Mouse (Mus musculus) spleen, adult 2 months (tissue): Measurements from ENCODE around the gene Ddx19b. TPM values are rescaled to one million over a fixed set of nuclear protein-coding genes. Genes with fewer than 3 reads are reported as not detected.
"Not testable (repeated sequence)": the region's sequence is repeated elsewhere in the genome, so short reads cannot be mapped to it uniquely, and the experiment has no call there.

Experiments used
- DNase-seq, 2 experiments: peaks; one replicate each; pipeline versions ENCODE4 v3.0.0 to v3.0.0-alpha.2; 2012 to 2021; ENCODE audit warnings: low spot score in 2 of 2, low read depth in 1 of 2
- H3K27ac ChIP-seq: fragments of 200-500 bp; 2 replicates; pipeline ENCODE4 v1.5.1; 2012; ENCODE audit warnings: low read length, inconsistent platforms; ENCODE audit not compliant: insufficient read depth
- H3K27me3 ChIP-seq: fragments of 200-500 bp; 2 replicates; pipeline ENCODE4 v1.6.1; 2012; ENCODE audit warnings: mild to moderate bottlenecking, moderate library complexity, low read length, inconsistent platforms; ENCODE audit not compliant: control insufficient read depth, insufficient read depth
- H3K36me3 ChIP-seq: fragments of 200-500 bp; 2 replicates; pipeline ENCODE4 v1.6.1; 2012; ENCODE audit warnings: mild to moderate bottlenecking, low read length, inconsistent platforms; ENCODE audit not compliant: control insufficient read depth, insufficient read depth
- H3K4me1 ChIP-seq: fragments of 200-500 bp; 2 replicates; pipeline ENCODE4 v1.6.1; 2011; ENCODE audit warnings: inconsistent platforms; ENCODE audit not compliant: control insufficient read depth, insufficient read depth, insufficient read length
- H3K4me3 ChIP-seq: fragments of 200-500 bp; 2 replicates; pipeline ENCODE4 v1.5.1; 2011; ENCODE audit warnings: mild to moderate bottlenecking, inconsistent platforms; ENCODE audit not compliant: insufficient read depth, insufficient read length; ENCODE audit errors: extremely low read depth
- CTCF ChIP-seq: fragments of 200-500 bp; IDR thresholded peaks from 2 replicates; pipeline ENCODE4 v1.5.1; 2011; ENCODE audit warnings: mild to moderate bottlenecking, inconsistent platforms; ENCODE audit not compliant: insufficient read depth, insufficient read length, insufficient replicate concordance; ENCODE audit errors: extremely low read depth
- POLR2A ChIP-seq: fragments of 200-500 bp; IDR thresholded peaks from 2 replicates; pipeline ENCODE4 v1.6.1; 2011; ENCODE audit warnings: low read depth, low read length, inconsistent platforms
- WGBS: fragments of 180-500 bp; shearing (Covaris S2); methylation state at CpG from one replicate; pipeline ENCODE4 v1.1.7; 2018; 5-methylcytosine and 5-hydroxymethylcytosine counted together
- polyA plus RNA-seq: library from polyadenylated mRNA; depleted of rRNA; stranded (reverse); fragments of >200 nt; gene quantifications from 2 replicates; pipeline ENCODE4 v1.2.3, GENCODE M21; 2012; rRNA removed

The Ddx19b gene
- polyA plus RNA-seq, 1 experiment = 3.0 TPM

DNA sequence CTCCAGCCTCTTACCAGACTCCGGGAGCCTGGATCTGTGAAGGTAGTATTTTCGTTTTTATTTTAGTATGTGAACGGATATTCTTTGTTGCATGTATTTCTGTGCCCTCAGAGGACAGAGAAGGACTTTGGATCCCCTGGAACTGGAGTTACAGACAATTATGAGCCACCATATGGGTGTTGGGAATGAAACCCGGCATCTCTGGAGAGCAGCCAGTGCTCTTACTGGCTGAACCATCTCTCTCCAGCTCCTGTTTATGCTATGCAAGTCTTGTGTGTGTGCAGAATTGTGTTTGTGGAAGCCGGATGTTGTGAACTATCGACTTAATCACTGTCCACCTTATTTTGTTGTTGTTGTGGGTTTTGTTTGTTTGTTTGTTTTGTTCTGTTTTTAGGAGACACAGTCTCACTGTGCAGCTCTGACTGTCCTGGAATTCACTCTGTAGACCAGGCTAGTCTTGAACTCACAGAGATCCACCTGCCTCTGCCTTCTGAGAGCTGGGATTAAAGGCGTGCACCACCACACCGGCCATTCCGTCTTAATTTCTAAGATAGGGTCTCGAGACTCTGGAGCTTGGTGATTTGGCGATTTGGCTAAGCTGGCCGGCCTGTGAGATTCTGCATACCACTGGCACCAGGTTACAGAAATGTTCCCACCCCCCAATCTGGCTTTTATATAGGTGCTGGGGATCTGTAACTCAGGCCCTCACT, 72.3 kb downstream of the Ddx19b start:
- Histone ChIP-seq H3K27me3 (no peaks in the 10 kb centered on the region), H3K27ac (no peak overlapping the region), H3K4me1 (no peaks in the 10 kb centered on the region; the same call in 1 of the 2 replicates), H3K4me3 (no peak overlapping the region), H3K36me3 (peaks cover 3% of the 10 kb centered on the region)
- TF ChIP-seq CTCF = no peak
- no peak for TF ChIP-seq POLR2A
- DNase-seq = no peak
- 95% methylated on average over 12 of the region's 12 CpGs for WGBS

DNA sequence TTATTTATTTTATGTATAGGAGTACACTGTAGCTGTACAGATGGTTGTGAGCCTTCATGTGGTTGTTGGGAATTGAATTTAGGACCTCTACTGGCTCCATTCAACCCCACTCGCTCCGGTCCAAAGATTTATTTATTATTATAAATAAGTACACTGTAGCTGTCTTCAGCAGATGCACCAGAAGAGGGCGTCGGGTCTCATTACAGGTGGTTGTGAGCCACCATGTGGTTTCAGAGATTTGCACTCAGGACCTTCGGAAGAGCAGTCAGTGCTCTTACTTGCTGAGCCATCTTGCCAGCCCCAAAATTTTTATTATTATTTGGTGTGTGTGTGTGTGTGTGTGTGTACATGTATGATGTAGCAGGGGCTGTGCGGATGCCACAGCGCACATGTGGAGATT, 73.0 kb downstream of the Ddx19b start:
- not testable (repeated sequence) for H3K4me3 ChIP-seq, H3K4me1 ChIP-seq, DNase-seq, H3K27ac ChIP-seq, H3K36me3 ChIP-seq, H3K27me3 ChIP-seq
- WGBS = 94% methylated on average over 7 of the region's 7 CpGs

DNA sequence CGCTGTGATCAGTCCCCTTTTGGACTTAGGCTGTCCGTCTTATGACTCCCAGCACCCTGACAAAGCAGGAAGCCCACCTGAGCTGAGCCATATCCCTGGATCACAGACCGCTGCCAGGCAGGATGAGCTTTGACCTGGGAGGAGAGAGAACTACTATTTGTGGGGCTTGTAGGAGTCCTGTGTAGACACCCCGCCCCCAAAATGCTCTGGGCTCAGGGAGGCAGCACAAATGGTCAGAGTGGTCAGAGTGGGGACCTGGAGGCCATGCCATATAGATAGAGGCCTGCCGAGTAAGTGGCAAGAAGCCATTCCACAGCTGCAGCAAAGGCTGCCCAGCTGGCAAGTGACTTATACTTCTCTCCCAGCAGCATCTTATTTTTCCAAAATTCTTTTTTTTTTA, 73.4 kb downstream of the Ddx19b start:
- WGBS = 97% methylated on average over 5 of the region's 5 CpGs
- Histone ChIP-seq H3K4me1 (no peaks in the 10 kb centered on the region; the same call in 1 of the 2 replicates), H3K27ac (no peak overlapping the region), H3K27me3 (no peaks in the 10 kb centered on the region), H3K36me3 (peaks cover 3% of the 10 kb centered on the region), H3K4me3 (no peak overlapping the region)
- no peak for DNase-seq
- TF ChIP-seq POLR2A (no peak), CTCF (no peak)

DNA sequence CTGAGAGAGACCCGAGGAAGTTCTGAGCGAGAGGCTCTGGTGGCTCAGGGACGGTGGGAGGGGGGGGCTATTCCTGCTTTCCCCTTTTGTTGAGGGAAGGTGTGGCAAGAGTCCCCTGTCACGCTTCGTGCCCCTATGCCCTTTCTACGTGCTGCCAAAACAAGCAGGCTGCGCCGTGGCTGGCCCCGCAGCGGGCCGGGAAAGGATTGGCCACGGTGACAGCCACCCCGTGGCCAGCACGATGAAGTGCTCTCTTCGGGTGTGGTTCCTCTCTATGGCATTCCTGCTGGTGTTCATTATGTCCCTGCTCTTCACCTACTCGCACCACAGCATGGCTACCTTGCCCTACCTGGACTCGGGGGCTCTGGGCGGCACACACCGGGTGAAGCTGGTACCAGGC, 74.1 kb downstream of the Ddx19b start:
- H3K27me3 ChIP-seq = no peaks in the 10 kb centered on the region
- DNase-seq = no peak
- no peak overlapping the region for H3K27ac ChIP-seq
- H3K4me3 ChIP-seq = no peak overlapping the region
- H3K36me3 ChIP-seq = peaks cover 3% of the 10 kb centered on the region
- TF ChIP-seq CTCF (no peak), POLR2A (no peak)
- no peaks in the 10 kb centered on the region; the same call in 1 of the 2 replicates for H3K4me1 ChIP-seq
- 95% methylated on average over 19 of the region's 19 CpGs for WGBS

DNA sequence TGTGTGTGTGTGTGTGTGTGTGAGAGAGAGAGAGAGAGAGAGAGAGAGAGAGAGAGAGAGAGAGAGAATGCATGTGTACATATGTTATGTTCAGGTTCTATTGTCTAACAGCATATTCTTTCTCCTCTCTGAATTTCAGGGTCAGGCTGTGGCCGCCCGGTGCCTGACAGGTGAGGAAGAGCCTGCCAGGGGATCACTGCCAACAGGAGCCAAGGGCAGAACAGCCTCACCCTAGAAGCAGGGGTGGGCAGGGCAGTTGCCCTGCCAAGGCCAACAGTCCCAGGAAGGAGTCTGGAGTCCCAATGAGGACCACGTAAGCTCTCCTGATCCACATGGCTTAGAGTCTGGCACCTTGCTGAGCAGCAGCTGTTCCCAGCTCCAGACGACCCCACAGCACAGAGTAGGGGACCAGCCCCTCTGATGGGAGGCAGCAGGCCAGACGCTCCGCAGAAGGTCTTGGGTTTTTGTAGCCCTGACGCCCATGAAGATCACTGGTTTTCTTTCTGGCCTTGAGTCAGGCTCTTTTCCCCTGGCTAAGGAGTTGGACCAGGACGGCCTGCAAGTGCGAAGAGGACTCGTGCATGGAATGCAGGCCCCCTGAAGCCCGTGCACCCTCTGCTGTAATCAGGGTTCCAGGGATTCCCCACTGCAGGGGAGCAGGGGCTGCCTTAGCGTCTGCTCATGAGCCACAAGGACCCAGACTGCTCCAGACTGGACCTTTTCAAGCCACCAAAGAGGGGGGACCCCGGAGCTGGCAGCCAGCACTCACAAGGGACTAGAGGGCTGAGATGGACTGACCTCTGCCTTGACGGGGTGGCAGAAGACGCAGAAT, 74.7 kb downstream of the Ddx19b start:
- Histone ChIP-seq H3K36me3 (peaks cover 3% of the 10 kb centered on the region), H3K27ac (no peak overlapping the region), H3K27me3 (no peaks in the 10 kb centered on the region), H3K4me1 (no peaks in the 10 kb centered on the region; the same call in 1 of the 2 replicates), H3K4me3 (no peak overlapping the region)
- TF ChIP-seq POLR2A = no peak
- TF ChIP-seq CTCF = no peak
- DNase-seq = no peak
- WGBS = 98% methylated on average over 15 of the region's 15 CpGs

DNA sequence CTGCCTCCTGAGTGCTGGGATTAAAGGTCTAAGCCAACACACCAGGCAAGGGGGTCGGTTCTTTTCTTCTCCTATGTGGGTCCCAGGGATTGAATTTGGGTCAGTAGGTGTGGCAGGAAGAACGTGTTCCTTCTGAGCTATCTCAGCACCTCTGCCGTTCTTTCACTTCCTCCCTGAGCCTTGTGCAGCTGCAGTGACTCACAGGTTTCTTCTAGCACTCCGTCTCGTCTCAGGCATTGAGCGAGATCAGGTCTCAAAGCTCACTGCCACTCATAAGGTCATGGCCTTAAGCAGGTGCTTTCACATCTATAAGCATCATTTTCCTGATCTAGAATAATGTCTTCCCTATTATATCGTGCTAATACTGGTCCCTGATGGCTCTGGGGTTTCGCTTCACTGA, 76.8 kb downstream of the Ddx19b start:
- H3K36me3 ChIP-seq = peaks cover 3% of the 10 kb centered on the region
- TF ChIP-seq POLR2A = no peak
- no peak for TF ChIP-seq CTCF
- H3K27ac ChIP-seq = peak overlapping the region; percentile 64
- H3K4me3 ChIP-seq = no peak overlapping the region
- H3K4me1 ChIP-seq = peaks cover 5% of the 10 kb centered on the region; the same call in 1 of the 2 replicates
- no peaks in the 10 kb centered on the region for H3K27me3 ChIP-seq
- 24% methylated on average over 8 of the region's 8 CpGs for WGBS
- peak in 1 of 2 experiments; percentile 66 for DNase-seq

Other genes starting within 250 kb of the Ddx19b start
- gene Il34, start 225.8 kb downstream of the Ddx19b start, polyA plus RNA-seq = 36.0 and 38.1 TPM in 2 replicates
- 15.9 and 16.6 TPM in 2 replicates for gene Cog4, start 185.2 kb downstream of the Ddx19b start, polyA plus RNA-seq
- gene Sf3b3, start 185.0 kb downstream of the Ddx19b start, polyA plus RNA-seq = 30.5 and 31.0 TPM in 2 replicates
- 12.9 and 15.6 TPM in 2 replicates for gene Fuk, start 129.3 kb downstream of the Ddx19b start, polyA plus RNA-seq
- gene St3gal2, start 111.8 kb downstream of the Ddx19b start, polyA plus RNA-seq = 20.3 and 25.5 TPM in 2 replicates
- 16.6 and 23.5 TPM in 2 replicates for gene Ddx19a, start 34.0 kb downstream of the Ddx19b start, polyA plus RNA-seq
- 14.1 and 16.5 TPM in 2 replicates for gene Aars, start 1.4 kb upstream of the Ddx19b start, polyA plus RNA-seq
- gene Exosc6, start 24.6 kb upstream of the Ddx19b start, polyA plus RNA-seq = 21.5 and 39.8 TPM in 2 replicates
- gene Clec18a, start 60.7 kb upstream of the Ddx19b start, polyA plus RNA-seq = not detected in 2 replicates
- gene Pdpr, start 62.9 kb upstream of the Ddx19b start, polyA plus RNA-seq = 8.1 and 8.6 TPM in 2 replicates
- 22.6 and 24.9 TPM in 2 replicates for gene Glg1, start 227.5 kb upstream of the Ddx19b start, polyA plus RNA-seq